Mouse (Mus musculus): ENCODE data around the gene Nbea. TPM values are rescaled to one million over a fixed set of nuclear protein-coding genes. Genes with fewer than 3 reads are reported as not detected.
"Not testable (repeated sequence)": the region's sequence is repeated elsewhere in the genome, so short reads cannot be mapped to it uniquely, and the experiment has no call there.

The Nbea gene
- polyA plus RNA-seq, 1 experiment from 2014 or later: 36.8 TPM

DNA sequence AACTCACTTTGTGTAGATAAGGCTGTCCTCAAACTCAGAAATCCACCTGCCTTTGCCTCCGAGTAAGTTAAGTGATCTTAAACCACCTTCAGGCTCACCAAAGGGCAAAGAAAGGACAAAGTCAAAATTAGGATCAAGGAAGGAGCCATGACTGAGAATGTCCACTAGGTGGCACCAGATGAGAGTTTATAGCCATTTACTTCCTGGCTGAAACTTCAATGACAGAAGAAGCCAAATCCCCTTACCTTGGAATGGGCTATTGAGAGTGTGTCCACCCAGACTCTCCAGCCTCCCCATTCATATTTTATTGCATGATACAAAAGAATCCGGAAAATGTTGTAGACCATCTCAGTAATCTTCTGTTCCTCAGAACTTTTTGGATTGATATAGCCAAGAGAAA is 175.5 kb downstream of the Nbea start:
- Histone ChIP-seq H3K4me3 (no peak overlapping the region), H3K4me1 (no peaks in the 10 kb centered on the region), H3K27me3 (no peaks in the 10 kb centered on the region), H3K27ac (no peak overlapping the region), H3K9me3 (replicated peaks) (no peaks in the 10 kb centered on the region), H3K36me3 (ENCODE audit: poor library complexity, severe bottlenecking) (peaks cover 28% of the 10 kb centered on the region), H3K9ac (no peak overlapping the region), H3K4me2 (no peak overlapping the region)
- ATAC-seq: peak; percentile 66; the same call in 1 of the 2 replicates
- WGBS: 23% methylated on average over 2 of the region's 2 CpGs

DNA sequence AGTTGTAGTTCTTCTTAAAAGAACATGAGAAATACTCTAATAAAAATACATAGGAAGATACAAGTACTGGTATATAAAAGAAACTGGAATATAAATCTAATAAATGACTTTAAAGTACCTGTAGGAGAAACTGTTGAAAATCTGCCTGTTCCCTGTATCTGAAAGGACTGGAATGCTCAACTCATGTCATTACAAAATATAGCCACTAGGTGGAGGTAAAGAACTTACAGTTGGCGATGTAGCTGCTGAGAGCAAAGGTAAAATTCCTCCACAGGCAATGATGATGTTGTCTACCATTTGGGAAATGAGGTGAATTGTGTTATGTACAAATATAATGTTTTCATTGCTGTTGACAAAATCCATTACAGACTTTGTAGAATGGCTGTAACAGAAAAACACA is 183.2 kb downstream of the Nbea start:
- H3K9me3 ChIP-seq (replicated peaks): no peaks in the 10 kb centered on the region
- WGBS: 3% methylated on average over 1 of the region's 1 CpGs
- no peak overlapping the region for H3K4me2 ChIP-seq
- peak; percentile 83; the same call in 1 of the 2 replicates for ATAC-seq
- H3K36me3 ChIP-seq (ENCODE audit: poor library complexity, severe bottlenecking): peaks cover 22% of the 10 kb centered on the region
- no peak overlapping the region for H3K27ac ChIP-seq
- H3K4me3 ChIP-seq: no peak overlapping the region
- H3K27me3 ChIP-seq: no peaks in the 10 kb centered on the region
- H3K9ac ChIP-seq: no peak overlapping the region
- H3K4me1 ChIP-seq: no peaks in the 10 kb centered on the region

GRCm38 (mm10) chr3:55978361-55978760 is 205.1 kb downstream of the Nbea start:
- H3K36me3 ChIP-seq (ENCODE audit: poor library complexity, severe bottlenecking): peaks cover 42% of the 10 kb centered on the region
- no peak for ATAC-seq
- no peaks in the 10 kb centered on the region for H3K4me1 ChIP-seq
- no peak overlapping the region for H3K4me2 ChIP-seq
- H3K27me3 ChIP-seq: no peaks in the 10 kb centered on the region
- no peaks in the 10 kb centered on the region for H3K9me3 ChIP-seq (replicated peaks)
- no peak overlapping the region for H3K9ac ChIP-seq
- WGBS: 94% methylated on average over 2 of the region's 2 CpGs
- no peak overlapping the region for H3K27ac ChIP-seq
- H3K4me3 ChIP-seq: no peak overlapping the region

- H3K4me3 ChIP-seq; H3K4me2 ChIP-seq; H3K4me1 ChIP-seq; H3K27me3 ChIP-seq; ATAC-seq; H3K9me3 ChIP-seq (replicated peaks); H3K27ac ChIP-seq; H3K9ac ChIP-seq: not testable (repeated sequence)
- H3K36me3 ChIP-seq (ENCODE audit: poor library complexity, severe bottlenecking): peaks cover 30% of the 10 kb centered on the region
- WGBS: 98% methylated on average over 14 of the region's 14 CpGs
These were observed 206.5 kb downstream of the Nbea start for GRCm38 (mm10) chr3:55976986-55977385.

- H3K36me3 ChIP-seq (ENCODE audit: poor library complexity, severe bottlenecking): peaks cover 16% of the 10 kb centered on the region
- H3K27me3 ChIP-seq: no peaks in the 10 kb centered on the region
- ATAC-seq: peak; percentile 73
- H3K27ac ChIP-seq: peak overlapping the region; percentile 44
- H3K9me3 ChIP-seq (replicated peaks): no peaks in the 10 kb centered on the region
- 22% methylated on average over 10 of the region's 10 CpGs for WGBS
- H3K9ac ChIP-seq: no peak overlapping the region
- H3K4me1 ChIP-seq: peaks cover 7% of the 10 kb centered on the region
- no peak overlapping the region for H3K4me3 ChIP-seq
- no peak overlapping the region for H3K4me2 ChIP-seq
These were observed 217.8 kb downstream of the Nbea start for GRCm38 (mm10) chr3:55965723-55966156.

DNA sequence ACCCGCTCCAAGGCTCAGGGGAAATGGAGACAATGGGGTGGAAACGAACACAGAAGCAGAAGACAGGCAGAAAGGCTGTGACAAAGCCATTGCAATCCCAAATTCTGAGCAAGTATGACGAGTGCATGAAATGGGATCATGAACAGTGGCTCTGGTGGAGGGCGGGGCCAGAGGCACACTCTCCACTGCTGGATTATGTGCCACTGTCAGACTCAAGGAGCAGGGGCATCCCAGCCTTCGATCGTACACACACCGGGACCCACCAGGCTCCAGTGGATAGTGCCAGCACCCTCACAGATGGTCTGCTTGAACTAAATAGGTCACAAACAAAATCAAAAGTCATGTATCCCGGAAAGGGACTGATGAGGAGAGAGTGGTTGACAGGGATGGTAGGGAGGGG is 220.5 kb downstream of the Nbea start:
- no peaks in the 10 kb centered on the region for H3K9me3 ChIP-seq (replicated peaks)
- peaks cover 11% of the 10 kb centered on the region for H3K36me3 ChIP-seq (ENCODE audit: poor library complexity, severe bottlenecking)
- H3K27ac ChIP-seq: no peak overlapping the region

DNA sequence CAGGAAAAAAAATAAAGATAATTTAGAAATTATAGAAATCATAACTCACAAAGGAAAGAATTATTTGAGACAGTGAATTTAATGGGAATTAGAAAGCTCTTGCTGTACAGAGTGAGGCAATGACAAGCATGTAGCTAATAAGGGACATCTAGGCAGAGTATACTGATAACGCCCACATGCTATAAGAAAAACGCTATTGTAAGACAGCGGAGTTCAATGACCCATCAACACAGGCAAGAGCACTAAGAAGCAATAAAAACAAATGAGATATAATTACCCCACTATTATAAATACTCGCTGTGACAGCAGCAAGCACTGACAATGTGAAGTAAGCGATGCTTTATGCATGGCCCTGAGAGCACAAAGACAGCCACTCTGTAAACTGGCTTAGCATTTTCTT is 233.5 kb downstream of the Nbea start:
- no peaks in the 10 kb centered on the region for H3K27me3 ChIP-seq
- no peak overlapping the region for H3K4me2 ChIP-seq
- WGBS: 68% methylated on average over 5 of the region's 5 CpGs
- H3K9ac ChIP-seq: no peak overlapping the region
- no peaks in the 10 kb centered on the region for H3K9me3 ChIP-seq (replicated peaks)
- H3K4me3 ChIP-seq: no peak overlapping the region
- no peak overlapping the region for H3K27ac ChIP-seq
- no peaks in the 10 kb centered on the region for H3K4me1 ChIP-seq
- ATAC-seq: no peak
- H3K36me3 ChIP-seq (ENCODE audit: poor library complexity, severe bottlenecking): peaks cover 14% of the 10 kb centered on the region; the same call in 1 of the 2 replicates

More for the DNA sequence above, 220.5 kb downstream of the Nbea start:
- 89% methylated on average over 8 of the region's 8 CpGs for WGBS
- H3K9ac ChIP-seq: no peak overlapping the region
- H3K27me3 ChIP-seq: no peaks in the 10 kb centered on the region
- no peak overlapping the region for H3K4me3 ChIP-seq
- peaks cover 7% of the 10 kb centered on the region for H3K4me1 ChIP-seq
- ATAC-seq: peak; percentile 27; the same call in 1 of the 2 replicates
- H3K4me2 ChIP-seq: no peak overlapping the region

DNA sequence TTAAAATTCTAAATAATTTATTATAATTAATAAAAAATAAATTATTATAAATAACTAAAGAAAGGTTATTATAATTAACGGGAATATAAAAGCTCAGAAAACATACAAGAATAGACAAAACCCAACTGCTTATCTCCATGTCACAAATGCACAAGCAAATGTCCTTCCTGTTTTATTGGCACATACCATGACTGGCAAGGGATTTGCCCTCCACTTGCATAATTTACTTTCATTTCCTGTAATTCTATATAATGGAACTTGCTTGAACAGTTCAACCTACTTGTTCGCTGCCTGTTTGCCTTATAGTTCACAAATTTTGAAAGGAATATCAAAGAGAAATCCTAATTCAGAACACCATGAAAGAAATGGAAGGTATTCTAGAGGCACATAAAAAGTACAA is 234.4 kb downstream of the Nbea start:
- WGBS: 99% methylated on average over 2 of the region's 2 CpGs
- no peak overlapping the region for H3K4me3 ChIP-seq
- no peaks in the 10 kb centered on the region for H3K27me3 ChIP-seq
- no peak for ATAC-seq
- H3K9ac ChIP-seq: no peak overlapping the region
- H3K36me3 ChIP-seq (ENCODE audit: poor library complexity, severe bottlenecking): peaks cover 12% of the 10 kb centered on the region; the same call in 1 of the 2 replicates
- H3K9me3 ChIP-seq (replicated peaks): no peaks in the 10 kb centered on the region
- H3K4me1 ChIP-seq: no peaks in the 10 kb centered on the region
- no peak overlapping the region for H3K27ac ChIP-seq
- H3K4me2 ChIP-seq: no peak overlapping the region

DNA sequence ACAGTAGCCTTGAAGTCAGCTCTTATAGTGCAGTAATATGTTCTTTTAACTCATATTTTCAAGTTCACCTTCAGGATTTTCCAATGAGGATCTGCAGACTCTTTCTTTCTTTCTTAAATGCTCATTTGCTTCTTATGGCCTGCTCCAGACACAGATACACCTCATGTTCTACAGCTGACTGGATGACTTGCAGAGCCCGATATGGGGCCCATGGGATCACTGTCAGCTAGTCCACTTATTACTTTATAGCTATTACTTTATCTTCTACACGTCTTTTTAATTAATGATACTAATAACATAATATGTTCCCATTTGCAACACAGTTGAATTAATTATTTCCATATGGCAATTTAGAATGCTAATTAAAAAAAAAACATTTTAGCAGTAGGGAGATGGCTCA is 256.2 kb downstream of the Nbea start:
- H3K9ac ChIP-seq: no peak overlapping the region
- WGBS: 85% methylated on average over 2 of the region's 2 CpGs
- no peaks in the 10 kb centered on the region for H3K9me3 ChIP-seq (replicated peaks)
- no peak overlapping the region for H3K4me3 ChIP-seq
- H3K4me1 ChIP-seq: no peaks in the 10 kb centered on the region
- no peak for ATAC-seq
- no peak overlapping the region for H3K27ac ChIP-seq
- peaks cover 25% of the 10 kb centered on the region for H3K36me3 ChIP-seq (ENCODE audit: poor library complexity, severe bottlenecking)
- no peaks in the 10 kb centered on the region for H3K27me3 ChIP-seq
- H3K4me2 ChIP-seq: no peak overlapping the region

GRCm38 (mm10) chr3:55909290-55909689 is 274.2 kb downstream of the Nbea start:
- H3K9me3 ChIP-seq (replicated peaks): no peaks in the 10 kb centered on the region
- H3K4me1 ChIP-seq: no peaks in the 10 kb centered on the region
- WGBS: 71% methylated on average over 1 of the region's 1 CpGs
- no peak overlapping the region for H3K4me2 ChIP-seq
- H3K36me3 ChIP-seq (ENCODE audit: poor library complexity, severe bottlenecking): 0 out of 2 replicates have a peak, but pooled peaks cover 8% of the 10 kb centered on the region
- H3K4me3 ChIP-seq: no peak overlapping the region
- H3K9ac ChIP-seq: no peak overlapping the region
- no peak for ATAC-seq
- H3K27me3 ChIP-seq: no peaks in the 10 kb centered on the region
- H3K27ac ChIP-seq: no peak overlapping the region

GRCm38 (mm10) chr3:55890574-55890973 is 292.9 kb downstream of the Nbea start:
- Histone ChIP-seq H3K4me1 (no peaks in the 10 kb centered on the region), H3K27ac (no peak overlapping the region), H3K9ac (no peak overlapping the region), H3K36me3 (ENCODE audit: poor library complexity, severe bottlenecking) (no peaks in the 10 kb centered on the region), H3K27me3 (no peaks in the 10 kb centered on the region), H3K9me3 (replicated peaks) (no peaks in the 10 kb centered on the region), H3K4me3 (no peak overlapping the region), H3K4me2 (no peak overlapping the region)
- WGBS: 94% methylated on average over 5 of the region's 5 CpGs
- ATAC-seq: no peak

GRCm38 (mm10) chr3:55889227-55889626 is 294.3 kb downstream of the Nbea start:
- Histone ChIP-seq H3K36me3 (ENCODE audit: poor library complexity, severe bottlenecking) (no peaks in the 10 kb centered on the region), H3K9me3 (replicated peaks) (no peaks in the 10 kb centered on the region), H3K4me3 (no peak overlapping the region), H3K9ac (no peak overlapping the region), H3K4me1 (no peaks in the 10 kb centered on the region), H3K27ac (no peak overlapping the region), H3K4me2 (no peak overlapping the region), H3K27me3 (no peaks in the 10 kb centered on the region)
- no peak for ATAC-seq
- WGBS: 57% methylated on average over 4 of the region's 4 CpGs

GRCm38 (mm10) chr3:55887829-55888210 is 295.7 kb downstream of the Nbea start:
- H3K27ac ChIP-seq: no peak overlapping the region
- no peak for ATAC-seq
- 60% methylated on average over 2 of the region's 2 CpGs for WGBS
- no peak overlapping the region for H3K4me3 ChIP-seq
- no peaks in the 10 kb centered on the region for H3K36me3 ChIP-seq (ENCODE audit: poor library complexity, severe bottlenecking)
- H3K9ac ChIP-seq: no peak overlapping the region
- no peaks in the 10 kb centered on the region for H3K4me1 ChIP-seq
- no peaks in the 10 kb centered on the region for H3K9me3 ChIP-seq (replicated peaks)
- no peaks in the 10 kb centered on the region for H3K27me3 ChIP-seq
- no peak overlapping the region for H3K4me2 ChIP-seq
